Mouse (Mus musculus) neural tube, embryonic 12.5 days (tissue): Measurements from ENCODE around the gene Ehd2. TPM values are rescaled to one million over a fixed set of nuclear protein-coding genes. Genes with fewer than 3 reads are reported as not detected.

Experiments used
- ATAC-seq: fragments of 200-750 bp; cut with Nextera tagmentation; 2 replicates; pipeline ENCODE4 v1.8.0; 2017; ENCODE audit warnings: low read depth, mild to moderate bottlenecking, moderate TSS enrichment, moderate library complexity; ENCODE audit not compliant: low FRiP score
- H3K27ac ChIP-seq: fragments of 300-500 bp; sonication (generic); 2 replicates; pipeline ENCODE4 v1.5.1; 2016
- H3K27me3 ChIP-seq: fragments of 300-500 bp; sonication (generic); replicated peaks from 2 replicates; pipeline ENCODE4 v1.6.1; 2016; ENCODE audit warnings: mild to moderate bottlenecking
- H3K36me3 ChIP-seq: fragments of 300-500 bp; sonication (generic); 2 replicates; pipeline ENCODE4 v1.6.1; 2016; ENCODE audit warnings: mild to moderate bottlenecking
- H3K4me1 ChIP-seq: fragments of 300-500 bp; sonication (generic); 2 replicates; pipeline ENCODE4 v1.6.1; 2016
- H3K4me2 ChIP-seq: fragments of 300-500 bp; sonication (generic); replicated peaks from 2 replicates; pipeline ENCODE4 v1.6.1; 2016; ENCODE audit warnings: mild to moderate bottlenecking
- H3K4me3 ChIP-seq: fragments of 300-500 bp; sonication (generic); 2 replicates; pipeline ENCODE4 v1.5.1; 2016
- H3K9ac ChIP-seq: fragments of 300-500 bp; sonication (generic); 2 replicates; pipeline ENCODE4 v1.6.1; 2016; ENCODE audit warnings: mild to moderate bottlenecking
- H3K9me3 ChIP-seq: fragments of 300-500 bp; sonication (generic); 2 replicates; pipeline ENCODE4 v1.6.1; 2016; ENCODE audit warnings: mild to moderate bottlenecking
- WGBS: fragments of 180-500 bp; shearing (Covaris S2); methylation state at CpG from one replicate; pipeline ENCODE4 v1.1.7; 2016; 5-methylcytosine and 5-hydroxymethylcytosine counted together
- polyA plus RNA-seq: library from polyadenylated mRNA; unstranded; fragments of >200 nt; fragmentation: Nextera tagmentation; extraction: Ambion mirVana; gene quantifications from 2 replicates; pipeline ENCODE4 v1.2.1, GENCODE M21; 2016

Ehd2 gene
- 9.2 and 12.1 TPM in 2 replicates for polyA plus RNA-seq

DNA sequence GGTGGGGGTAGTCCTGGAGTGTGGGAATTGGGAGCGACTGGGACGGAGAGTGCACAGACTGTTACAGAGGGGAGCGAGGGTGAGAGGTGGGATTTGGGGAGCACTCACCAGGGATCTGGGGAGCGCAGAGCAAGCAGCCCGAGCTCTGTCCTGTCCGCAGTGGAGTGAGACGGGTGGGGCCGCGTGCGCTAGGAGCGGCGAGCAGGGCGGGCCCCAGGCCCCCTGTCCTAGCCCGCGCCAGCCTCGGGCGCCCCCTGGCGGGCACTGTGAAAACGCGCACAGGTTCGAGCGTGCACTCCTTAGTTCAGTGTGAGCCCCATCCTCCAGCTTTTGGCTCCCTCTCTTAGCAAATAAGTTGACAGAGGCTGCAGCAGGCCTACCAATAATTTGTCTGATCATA lies at the start of gene Ehd2:
TSS of gene Ehd2 (minus strand) at position 256 of the 400 bp plus-strand sequence.
- Histone ChIP-seq H3K27me3 (no peaks in the 10 kb centered on the region), H3K4me2 (peak within 1 kb of the TSS; percentile 59), H3K9me3 (no peaks in the 10 kb centered on the region), H3K4me3 (peak within 1 kb of the TSS; percentile 29), H3K4me1 (peaks cover 6% of the 10 kb centered on the region; the same call in 1 of the 2 replicates), H3K36me3 (peaks cover 21% of the 10 kb centered on the region), H3K27ac (no peak within 1 kb of the TSS), H3K9ac (peak within 1 kb of the TSS; percentile 40; the same call in 1 of the 2 replicates)
- under 1% methylated on average over 22 of the region's 22 CpGs for WGBS
- peak; percentile 75 for ATAC-seq

DNA sequence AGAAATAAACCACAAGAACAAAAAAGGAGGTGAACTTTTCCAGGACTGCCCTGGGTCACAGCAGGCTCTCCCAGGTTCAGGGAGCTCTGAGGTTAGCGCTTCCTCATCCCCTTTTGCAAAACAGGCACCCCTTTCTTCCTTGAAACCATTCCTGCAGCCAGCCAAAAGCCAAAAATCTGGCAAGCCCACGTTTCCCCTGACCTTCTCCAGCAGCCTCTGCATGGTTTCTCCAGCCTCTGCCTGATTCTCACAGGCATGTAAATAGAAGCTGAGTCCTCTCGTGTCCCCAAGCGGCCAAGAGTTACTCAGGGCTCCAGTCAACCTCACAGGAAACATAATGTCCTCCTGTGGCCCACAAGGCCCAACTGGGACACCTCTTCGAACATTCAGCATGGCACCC lies 48.0 kb upstream of the Ehd2 start:
- no peak overlapping the region for H3K9ac ChIP-seq
- ATAC-seq = no peak
- no peaks in the 10 kb centered on the region for H3K9me3 ChIP-seq
- no peak overlapping the region for H3K4me3 ChIP-seq
- H3K36me3 ChIP-seq = peaks cover 5% of the 10 kb centered on the region; the same call in 1 of the 2 replicates
- 91% methylated on average over 5 of the region's 5 CpGs for WGBS
- H3K4me2 ChIP-seq = no peak overlapping the region
- no peak overlapping the region for H3K27ac ChIP-seq
- H3K4me1 ChIP-seq = no peaks in the 10 kb centered on the region; the same call in 1 of the 2 replicates
- H3K27me3 ChIP-seq = no peaks in the 10 kb centered on the region

DNA sequence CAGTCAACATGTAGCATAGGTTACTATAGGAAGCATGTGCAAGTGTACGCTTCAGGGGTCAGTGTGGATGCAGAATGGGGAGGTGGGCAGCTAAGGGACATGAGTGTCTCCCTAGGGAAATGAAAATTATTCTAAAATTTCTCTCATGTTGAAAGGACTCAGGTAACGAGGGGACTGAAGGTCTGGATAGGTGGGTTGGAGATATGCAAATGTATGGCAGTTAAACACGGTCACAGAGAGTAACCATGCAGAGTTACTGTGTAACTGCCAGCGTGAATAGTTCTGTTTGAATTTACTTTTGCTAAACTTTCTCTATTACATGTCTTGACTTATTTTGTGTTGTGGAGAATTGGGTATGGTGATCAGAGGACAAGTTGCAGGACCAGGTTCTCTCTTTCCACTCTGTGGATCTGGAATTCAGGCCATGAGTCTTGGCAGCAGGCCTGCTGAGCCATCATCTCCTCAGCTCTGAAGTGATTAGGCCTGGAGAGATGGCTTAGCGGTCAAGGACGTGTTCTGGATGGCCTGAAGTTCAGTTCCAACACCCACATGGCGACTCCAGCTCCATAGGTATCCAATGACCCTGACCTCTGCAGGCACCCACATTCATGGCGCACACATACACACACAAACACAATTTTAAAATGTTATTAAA lies 47.3 kb upstream of the Ehd2 start:
- H3K9ac ChIP-seq = no peak overlapping the region
- ATAC-seq = no peak
- H3K36me3 ChIP-seq = peaks cover 5% of the 10 kb centered on the region; the same call in 1 of the 2 replicates
- no peaks in the 10 kb centered on the region for H3K9me3 ChIP-seq
- no peak overlapping the region for H3K4me3 ChIP-seq
- no peak overlapping the region for H3K27ac ChIP-seq
- no peaks in the 10 kb centered on the region; the same call in 1 of the 2 replicates for H3K4me1 ChIP-seq
- no peak overlapping the region for H3K4me2 ChIP-seq
- 90% methylated on average over 8 of the region's 8 CpGs for WGBS
- H3K27me3 ChIP-seq = no peaks in the 10 kb centered on the region

DNA sequence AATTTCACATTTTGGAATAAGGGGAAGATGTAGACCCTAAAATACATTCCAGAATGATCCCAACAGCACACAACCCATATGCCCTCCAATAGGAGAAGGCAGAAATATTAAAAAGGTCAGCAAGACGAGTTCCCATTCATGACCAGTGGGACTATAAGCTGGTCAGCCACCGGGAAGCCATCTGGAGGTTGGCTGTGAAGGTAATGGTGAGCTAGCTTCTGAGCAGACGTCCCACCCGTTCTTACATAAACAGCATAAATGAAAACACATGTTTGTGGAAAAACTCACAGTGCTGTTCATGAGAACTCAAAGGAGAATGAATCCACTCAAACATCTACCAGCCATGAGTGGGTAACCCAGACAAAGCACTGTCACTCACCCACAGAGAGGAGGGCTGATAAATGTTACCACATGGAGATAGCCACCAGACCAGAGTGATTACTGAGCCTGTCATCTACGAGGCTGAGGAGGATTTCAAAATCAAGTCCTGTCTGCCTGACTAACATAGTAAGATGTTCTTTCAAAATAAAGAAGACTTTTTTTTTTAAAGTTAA lies 46.4 kb upstream of the Ehd2 start:
- Histone ChIP-seq H3K4me3 (no peak overlapping the region), H3K36me3 (peaks cover 5% of the 10 kb centered on the region; the same call in 1 of the 2 replicates), H3K27ac (no peak overlapping the region), H3K4me2 (no peak overlapping the region), H3K27me3 (no peaks in the 10 kb centered on the region), H3K4me1 (no peaks in the 10 kb centered on the region; the same call in 1 of the 2 replicates), H3K9ac (no peak overlapping the region), H3K9me3 (no peaks in the 10 kb centered on the region)
- no peak for ATAC-seq
- WGBS = 77% methylated on average over 5 of the region's 5 CpGs

DNA sequence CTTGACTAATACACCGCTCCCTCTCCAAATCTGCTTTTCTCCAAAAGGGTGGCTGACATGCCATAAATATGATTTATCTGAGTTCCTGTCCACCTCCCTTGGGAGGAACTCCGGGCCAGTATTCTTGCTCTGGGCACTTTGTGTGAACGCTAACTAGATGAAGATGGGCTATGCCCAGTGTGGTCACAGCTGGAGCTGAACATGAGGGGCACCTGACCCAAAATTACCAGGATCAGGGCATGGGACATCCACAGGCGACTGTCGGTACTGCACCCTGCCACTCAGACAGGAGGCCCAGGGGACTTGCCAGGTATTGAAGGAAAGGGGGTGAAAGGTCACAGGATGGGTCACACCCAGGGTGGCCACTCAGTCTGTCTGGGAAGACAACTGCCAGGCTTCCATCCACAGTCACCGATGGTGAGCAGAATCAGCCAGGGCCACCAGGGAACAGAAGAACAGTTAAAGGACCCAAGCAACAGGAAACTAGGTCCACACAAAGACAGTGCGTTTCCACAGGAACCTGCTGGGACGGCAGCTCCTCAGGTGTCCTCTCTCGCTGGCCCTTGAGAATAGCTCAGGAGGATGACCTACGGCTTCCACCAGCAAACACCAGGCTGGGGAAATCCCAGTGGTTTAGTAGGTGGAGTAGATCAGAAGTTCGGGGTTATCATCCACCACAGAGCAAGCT lies 45.4 kb upstream of the Ehd2 start:
- ATAC-seq = no peak
- no peaks in the 10 kb centered on the region for H3K9me3 ChIP-seq
- WGBS = 81% methylated on average over 11 of the region's 11 CpGs
- H3K27ac ChIP-seq = no peak overlapping the region
- no peak overlapping the region for H3K9ac ChIP-seq
- no peaks in the 10 kb centered on the region for H3K27me3 ChIP-seq
- H3K4me1 ChIP-seq = no peaks in the 10 kb centered on the region; the same call in 1 of the 2 replicates
- peaks cover 5% of the 10 kb centered on the region; the same call in 1 of the 2 replicates for H3K36me3 ChIP-seq
- H3K4me2 ChIP-seq = no peak overlapping the region
- H3K4me3 ChIP-seq = no peak overlapping the region

DNA sequence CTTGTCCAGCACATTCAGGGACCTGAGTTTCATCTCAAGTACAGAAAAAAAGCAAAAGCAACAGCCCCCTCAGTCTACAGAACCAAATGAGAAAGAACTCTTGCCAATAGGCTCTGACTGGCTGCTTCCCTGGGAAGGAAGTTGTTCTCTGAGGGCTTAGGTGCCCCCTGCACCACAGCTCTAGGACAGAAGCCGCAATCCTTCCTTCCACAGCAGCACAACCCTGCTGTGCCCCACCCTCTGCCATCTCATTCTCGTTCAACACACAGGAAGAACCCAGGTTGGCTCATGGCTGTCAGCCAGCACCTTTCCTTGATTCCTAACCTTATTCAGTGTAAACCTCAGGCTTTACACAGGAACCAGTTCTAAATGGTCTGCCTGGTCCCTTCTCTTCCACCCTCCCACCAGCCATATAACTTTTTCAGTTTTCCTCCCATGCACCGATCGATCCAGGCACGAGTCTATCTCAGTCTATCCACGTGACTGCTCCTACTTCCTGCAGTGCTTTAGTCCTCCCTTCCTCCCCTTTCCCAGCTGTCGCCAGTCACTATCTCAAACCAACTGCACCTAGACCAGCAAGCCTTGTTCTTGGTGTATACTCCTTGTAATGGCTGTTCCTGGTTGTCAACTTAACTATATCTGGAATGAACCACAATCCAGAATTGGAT lies 44.2 kb upstream of the Ehd2 start:
- ATAC-seq = no peak
- Histone ChIP-seq H3K4me3 (no peak overlapping the region), H3K4me2 (no peak overlapping the region), H3K27ac (no peak overlapping the region), H3K4me1 (no peaks in the 10 kb centered on the region; the same call in 1 of the 2 replicates), H3K9ac (no peak overlapping the region), H3K36me3 (peaks cover 5% of the 10 kb centered on the region; the same call in 1 of the 2 replicates), H3K9me3 (no peaks in the 10 kb centered on the region), H3K27me3 (no peaks in the 10 kb centered on the region)
- 94% methylated on average over 7 of the region's 7 CpGs for WGBS

DNA sequence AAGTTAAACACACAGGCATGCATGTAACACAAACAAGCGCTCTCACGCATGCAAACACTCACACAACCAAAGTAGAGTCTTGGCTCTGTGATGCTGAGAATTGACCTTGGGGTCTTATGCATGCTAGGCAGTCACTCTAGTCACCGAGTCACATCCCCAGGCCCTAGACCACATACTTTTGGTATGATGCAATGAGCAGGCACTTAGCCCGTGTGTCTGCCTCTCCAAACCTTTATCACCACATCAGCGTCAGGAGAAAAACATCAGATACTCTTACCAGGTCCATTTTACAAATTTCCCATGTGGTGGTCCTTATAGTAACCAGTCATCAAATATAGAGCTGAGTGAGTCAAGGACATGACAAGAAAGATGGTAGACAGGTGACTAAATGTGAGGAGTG lies 43.3 kb upstream of the Ehd2 start:
- Histone ChIP-seq H3K27me3 (no peaks in the 10 kb centered on the region), H3K4me3 (no peak overlapping the region), H3K4me2 (no peak overlapping the region), H3K9ac (no peak overlapping the region), H3K9me3 (no peaks in the 10 kb centered on the region), H3K27ac (no peak overlapping the region), H3K36me3 (peaks cover 5% of the 10 kb centered on the region; the same call in 1 of the 2 replicates), H3K4me1 (no peaks in the 10 kb centered on the region; the same call in 1 of the 2 replicates)
- WGBS = 92% methylated on average over 5 of the region's 5 CpGs
- ATAC-seq = no peak

DNA sequence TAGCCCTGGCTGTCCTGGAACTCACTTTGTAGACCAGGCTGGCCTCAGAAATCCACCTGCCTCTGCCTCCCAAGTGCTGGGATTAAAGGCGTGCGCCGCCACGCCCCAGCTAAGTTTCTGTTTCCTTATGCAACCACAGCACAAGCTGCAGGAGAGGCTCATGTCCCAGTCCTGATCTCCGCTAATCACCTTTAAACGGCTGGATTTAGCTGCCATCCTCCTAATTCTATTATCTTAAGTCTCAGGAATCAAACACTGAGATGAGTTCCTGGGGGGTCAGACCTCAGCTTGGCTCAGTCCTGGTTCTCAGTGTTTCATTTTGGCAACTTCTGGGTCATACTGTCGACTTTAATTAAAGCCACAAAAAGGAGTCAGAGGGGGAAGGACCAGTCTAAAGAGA lies 42.3 kb upstream of the Ehd2 start:
- H3K9ac ChIP-seq = no peak overlapping the region
- no peak overlapping the region for H3K4me2 ChIP-seq
- H3K9me3 ChIP-seq = no peaks in the 10 kb centered on the region
- ATAC-seq = no peak
- no peak overlapping the region for H3K27ac ChIP-seq
- 94% methylated on average over 7 of the region's 7 CpGs for WGBS
- peaks cover 8% of the 10 kb centered on the region; the same call in 1 of the 2 replicates for H3K36me3 ChIP-seq
- H3K27me3 ChIP-seq = no peaks in the 10 kb centered on the region
- peaks cover 6% of the 10 kb centered on the region; the same call in 1 of the 2 replicates for H3K4me1 ChIP-seq
- H3K4me3 ChIP-seq = no peak overlapping the region

DNA sequence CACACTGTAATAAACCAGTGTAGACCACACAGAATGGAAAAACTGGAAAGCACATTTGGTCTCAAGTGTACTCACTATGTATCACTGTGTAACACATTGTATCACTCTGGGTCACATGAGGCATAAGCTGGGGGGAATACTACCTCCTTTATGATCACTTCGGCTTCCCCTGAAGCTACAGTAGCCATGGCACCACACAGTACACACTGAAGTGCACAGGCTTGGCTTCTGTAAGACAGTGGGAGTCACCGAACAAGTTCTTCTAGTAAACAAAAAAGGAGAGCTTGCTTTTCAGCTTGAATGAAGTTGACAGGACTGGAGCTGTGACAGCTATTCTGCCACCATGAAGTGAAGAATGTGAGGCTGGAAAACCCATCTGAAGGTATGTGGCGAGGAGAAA lies 37.7 kb upstream of the Ehd2 start:
- Histone ChIP-seq H3K27ac (no peak overlapping the region), H3K36me3 (0 out of 2 replicates have a peak, but pooled peaks cover 3% of the 10 kb centered on the region), H3K9me3 (no peaks in the 10 kb centered on the region), H3K4me2 (no peak overlapping the region), H3K4me3 (no peak overlapping the region), H3K9ac (no peak overlapping the region), H3K4me1 (0 out of 2 replicates have a peak, but pooled peaks cover 11% of the 10 kb centered on the region), H3K27me3 (no peaks in the 10 kb centered on the region)
- 83% methylated on average over 3 of the region's 3 CpGs for WGBS
- no peak for ATAC-seq

DNA sequence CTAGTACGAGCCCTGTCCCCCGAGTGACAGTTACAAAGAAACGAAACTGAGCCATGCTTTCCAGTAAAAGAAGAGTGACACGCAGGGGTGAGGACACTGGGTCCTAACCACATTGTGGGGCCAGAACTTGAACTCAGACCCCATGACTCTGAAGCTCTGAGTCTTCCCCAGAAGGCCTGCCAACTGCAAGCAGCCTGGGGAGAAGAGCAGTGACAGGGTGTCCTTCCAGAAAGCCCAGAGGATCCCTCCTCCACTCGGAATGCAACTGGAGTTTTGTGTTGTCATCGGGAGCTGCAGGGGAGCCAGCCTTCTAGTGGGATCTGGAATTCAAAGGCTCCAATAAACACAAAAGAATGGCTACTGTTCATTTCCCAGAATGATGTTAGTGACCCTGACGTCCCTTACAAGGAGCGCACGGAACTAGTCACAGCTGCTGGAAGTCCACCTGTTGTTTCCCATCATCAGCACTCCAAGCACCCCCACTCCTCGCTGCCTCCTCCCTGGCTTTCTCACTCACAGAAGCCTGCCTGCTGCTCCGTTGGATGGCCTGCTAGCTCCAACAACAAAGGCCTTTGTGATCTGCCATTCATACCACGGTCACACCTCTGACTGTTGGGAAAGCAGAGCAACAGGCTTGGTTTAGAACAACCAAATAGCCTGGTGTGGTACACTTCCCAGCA lies 37.0 kb upstream of the Ehd2 start:
- Histone ChIP-seq H3K9me3 (no peaks in the 10 kb centered on the region), H3K4me3 (no peak overlapping the region), H3K27ac (no peak overlapping the region), H3K4me1 (0 out of 2 replicates have a peak, but pooled peaks cover 11% of the 10 kb centered on the region), H3K36me3 (peaks cover 4% of the 10 kb centered on the region; the same call in 1 of the 2 replicates), H3K9ac (no peak overlapping the region), H3K27me3 (no peaks in the 10 kb centered on the region), H3K4me2 (no peak overlapping the region)
- no peak for ATAC-seq
- 44% methylated on average over 12 of the region's 12 CpGs for WGBS

DNA sequence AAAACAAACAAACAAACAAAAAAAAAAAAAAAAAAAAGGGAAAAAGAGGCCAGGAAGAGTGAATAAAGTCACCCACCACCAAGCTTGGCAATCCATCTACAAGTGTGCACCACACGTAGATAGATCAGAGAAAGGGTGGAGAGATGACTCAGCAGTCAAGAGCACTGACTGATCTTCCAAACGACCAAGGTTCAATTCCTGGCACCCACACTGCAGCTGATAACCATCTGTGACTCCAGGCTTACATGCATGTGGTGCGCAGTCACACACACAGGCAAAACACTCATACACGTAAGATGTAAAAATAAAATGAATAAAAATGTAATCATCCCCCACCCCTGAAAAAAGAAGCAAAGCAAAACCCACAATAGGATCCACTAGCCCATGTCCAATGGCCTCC lies 35.7 kb upstream of the Ehd2 start:
- Histone ChIP-seq H3K27ac (no peak overlapping the region), H3K9me3 (no peaks in the 10 kb centered on the region), H3K27me3 (no peaks in the 10 kb centered on the region), H3K4me3 (no peak overlapping the region), H3K9ac (no peak overlapping the region), H3K36me3 (peaks cover 10% of the 10 kb centered on the region; the same call in 1 of the 2 replicates), H3K4me1 (0 out of 2 replicates have a peak, but pooled peaks cover 11% of the 10 kb centered on the region), H3K4me2 (no peak overlapping the region)
- no peak for ATAC-seq
- 86% methylated on average over 4 of the region's 4 CpGs for WGBS
